Mouse (Mus musculus) mouse trophoblast stem cell (cell line): Measurements from ENCODE around the gene Cenpq.

Experiments used
- in situ Hi-C, 2 experiments: fragments of 300-500 bp; cut with MseI, MboI; formaldehyde crosslinking; loops; 2 replicates in 1 of 2; 3 replicates in 1 of 2; pipeline ENCODE4 v1.15.1; 2025

The Cenpq gene

DNA sequence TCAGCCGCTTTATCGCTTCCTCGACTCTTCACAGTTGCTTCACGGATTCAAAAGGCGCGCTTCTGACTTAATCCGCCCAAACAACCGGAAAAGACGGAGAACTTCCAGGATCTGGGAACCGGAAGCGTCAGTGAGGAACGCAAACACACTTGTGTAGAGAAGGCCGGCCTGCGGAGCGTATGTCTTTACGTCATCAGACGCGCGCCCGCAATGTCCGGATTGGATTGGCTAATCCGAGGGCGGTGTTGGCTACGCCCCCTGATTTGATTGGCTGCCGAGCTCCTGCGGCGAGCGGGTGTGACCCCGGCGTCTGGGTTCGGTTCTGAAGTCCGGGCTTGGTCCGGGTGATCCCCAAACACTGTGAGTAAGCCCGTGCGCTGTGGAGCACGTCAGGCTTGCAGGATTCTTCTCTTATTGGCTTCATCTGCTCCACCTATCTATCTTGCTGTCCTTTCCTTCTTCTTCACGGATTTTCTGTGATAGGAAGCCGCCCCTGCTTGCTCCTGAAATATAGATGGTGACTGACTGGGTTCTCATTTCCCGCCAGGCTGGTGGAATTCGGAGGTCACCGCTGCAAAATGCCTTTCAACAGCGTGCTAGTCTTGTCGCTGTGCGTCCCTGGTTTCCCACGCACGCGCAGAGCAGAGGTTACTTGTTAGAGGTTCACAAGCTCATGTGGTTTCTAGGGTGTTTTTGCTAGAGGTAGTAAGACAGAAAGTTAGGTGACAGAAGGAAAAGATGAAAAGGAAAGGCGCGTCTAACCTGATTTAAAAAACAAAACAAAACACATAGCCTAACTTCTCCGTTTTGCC, at the start of gene Cenpq, which contains the start of gene Mut:
Gene Cenpq (minus strand): TSS at position 628 of the 812 bp plus-strand sequence.
Gene Mut (plus strand): TSS at position 266 of the 812 bp plus-strand sequence.
- in situ Hi-C loops = no loop called here

DNA sequence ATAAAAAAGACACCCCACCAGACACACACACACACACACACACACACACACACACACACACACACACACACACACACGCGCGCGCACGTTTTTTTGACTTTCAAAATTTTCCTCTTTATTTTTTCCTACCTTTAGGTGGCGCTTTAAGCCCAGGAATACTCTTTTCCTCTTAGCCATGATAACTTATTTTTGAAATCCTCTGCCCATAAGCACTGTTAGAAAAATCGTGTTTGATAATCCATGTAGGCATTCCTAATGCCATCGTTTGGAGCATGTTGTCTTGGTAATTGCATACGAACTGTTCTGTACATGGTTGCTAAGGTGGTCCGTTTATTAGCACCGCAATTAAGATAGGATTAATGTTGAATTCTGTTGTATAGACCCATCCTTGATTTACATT, 43.1 kb upstream of the Cenpq start:
- in situ Hi-C loops = no loop called here

DNA sequence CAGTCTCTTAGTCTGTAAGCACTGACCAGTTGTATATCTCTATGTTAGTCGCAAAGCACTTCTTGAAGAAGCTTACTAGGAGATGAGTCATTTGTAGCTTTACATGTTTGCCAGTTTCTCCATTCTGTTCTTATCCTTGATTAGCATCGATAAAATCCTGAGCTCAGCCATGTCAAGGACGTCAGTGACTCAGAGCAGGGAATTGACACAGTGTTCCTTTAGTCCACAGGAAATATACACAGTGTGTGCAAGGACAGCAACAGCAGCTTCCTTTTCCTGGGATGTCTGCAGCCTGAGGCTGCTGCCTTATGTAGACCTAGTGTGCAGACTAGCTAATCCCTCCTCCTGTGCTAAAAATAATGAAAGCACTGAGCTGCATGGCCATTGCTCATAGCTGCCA, 13.7 kb upstream of the Cenpq start:
- in situ Hi-C loops = no loop called here

DNA sequence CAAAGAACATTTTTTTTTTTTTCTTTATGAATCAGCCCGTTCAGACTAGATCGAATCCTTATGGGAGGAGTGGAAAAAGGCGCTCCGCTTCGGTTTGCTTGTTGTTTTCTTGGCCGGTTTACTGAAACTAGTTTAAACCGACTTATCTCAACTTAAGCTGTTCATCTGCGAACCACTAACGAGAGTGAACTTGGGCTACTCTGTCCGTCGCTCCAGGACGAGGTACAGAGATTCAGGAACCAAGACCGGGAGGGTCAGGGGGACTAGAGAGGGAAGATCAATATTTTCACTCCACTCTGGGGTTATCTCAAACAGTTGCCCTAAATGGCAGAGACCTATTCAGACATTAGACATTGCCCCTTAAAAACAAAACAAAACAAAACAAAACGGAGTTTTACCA, 862 bp downstream of the Cenpq start:
- in situ Hi-C loops = no loop called here

DNA sequence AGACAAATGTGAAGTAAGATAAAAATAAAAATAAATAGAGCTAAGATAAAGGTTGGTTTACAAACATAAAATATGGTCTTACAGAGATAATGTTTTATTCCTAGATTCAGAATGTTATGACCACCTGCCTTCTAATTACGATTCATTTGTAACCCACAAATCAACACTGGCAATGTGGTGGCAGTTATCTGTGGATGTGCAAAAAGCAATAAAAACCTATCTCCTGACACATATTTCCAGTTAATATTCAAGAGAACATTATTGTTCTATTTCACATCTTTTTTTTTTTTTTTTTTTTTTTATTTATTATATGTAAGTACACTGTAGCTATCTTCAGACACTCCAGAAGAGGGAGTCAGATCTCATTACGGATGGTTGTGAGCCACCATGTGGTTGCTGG, 19.3 kb downstream of the Cenpq start:
- in situ Hi-C loops = no loop called here

DNA sequence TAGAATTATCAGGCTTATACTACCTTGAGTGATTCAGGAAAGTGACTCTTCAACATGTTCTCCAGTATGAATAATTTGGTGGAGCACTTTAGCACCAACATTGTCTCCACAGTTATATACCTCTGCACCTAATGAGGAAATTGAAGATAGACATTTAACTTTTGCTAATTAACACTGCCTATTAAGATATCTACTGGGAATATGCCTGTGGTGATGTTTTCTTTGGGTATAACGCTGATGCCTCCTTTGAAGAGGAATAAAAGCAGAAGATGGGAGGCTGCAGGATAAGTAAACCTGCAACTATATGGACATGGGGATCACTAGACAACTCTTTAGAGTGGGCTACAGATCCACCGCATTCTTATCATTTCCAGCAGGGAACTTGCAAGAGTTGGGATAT, 20.6 kb downstream of the Cenpq start, which contains the start of gene Glyatl3:
Gene Glyatl3 (minus strand): TSS at position 101 of the 400 bp plus-strand sequence.
- in situ Hi-C loops = no loop called here

DNA sequence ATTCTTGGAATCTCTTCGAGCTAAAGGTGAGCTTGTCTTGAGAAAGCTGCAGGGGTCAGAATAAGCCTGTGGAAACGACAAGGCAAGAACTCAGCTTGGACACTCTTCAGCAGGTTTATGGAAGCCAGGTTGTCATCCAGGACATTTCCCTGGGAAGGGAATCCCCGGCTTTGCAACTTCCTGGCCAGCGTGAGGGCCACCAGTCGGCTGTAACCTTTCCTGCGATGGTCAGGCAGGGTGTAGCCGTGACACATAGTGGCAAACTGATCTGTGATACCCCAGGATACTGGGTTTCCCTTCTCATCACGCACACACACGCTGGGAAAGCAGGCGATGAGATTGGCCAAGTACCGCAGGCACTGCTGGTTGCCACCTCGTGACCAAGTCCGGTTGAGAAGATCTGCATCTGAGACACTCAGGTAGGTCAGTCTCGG, 30.1 kb downstream of the Cenpq start:
- in situ Hi-C loops = no loop called here

DNA sequence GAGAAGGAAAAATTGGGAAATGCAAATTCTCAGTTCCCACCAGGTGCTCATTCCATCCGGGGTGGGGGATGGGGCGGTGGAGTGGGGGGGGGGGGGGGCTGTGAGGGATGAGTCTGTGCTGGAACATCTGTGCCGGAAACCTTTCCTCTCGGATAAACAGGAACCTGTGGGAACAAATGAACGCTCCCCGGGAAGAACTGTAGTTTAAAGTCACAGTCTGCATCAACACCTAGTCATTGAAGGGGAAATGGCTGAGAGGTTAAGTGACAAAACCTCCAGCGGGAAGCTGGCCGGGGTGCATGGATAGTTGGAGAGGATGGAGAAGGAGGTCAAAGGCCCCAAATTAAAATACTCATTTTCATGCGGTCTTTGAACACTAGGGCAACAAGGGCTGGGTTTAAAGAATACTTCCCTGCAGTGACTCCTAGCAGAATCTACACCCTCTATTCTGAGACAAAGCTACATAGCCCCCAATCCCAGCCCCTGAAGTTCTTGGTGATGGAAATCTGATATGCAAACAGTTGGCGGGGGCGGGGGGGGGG, 30.7 kb downstream of the Cenpq start:
- in situ Hi-C loops = no loop called here

DNA sequence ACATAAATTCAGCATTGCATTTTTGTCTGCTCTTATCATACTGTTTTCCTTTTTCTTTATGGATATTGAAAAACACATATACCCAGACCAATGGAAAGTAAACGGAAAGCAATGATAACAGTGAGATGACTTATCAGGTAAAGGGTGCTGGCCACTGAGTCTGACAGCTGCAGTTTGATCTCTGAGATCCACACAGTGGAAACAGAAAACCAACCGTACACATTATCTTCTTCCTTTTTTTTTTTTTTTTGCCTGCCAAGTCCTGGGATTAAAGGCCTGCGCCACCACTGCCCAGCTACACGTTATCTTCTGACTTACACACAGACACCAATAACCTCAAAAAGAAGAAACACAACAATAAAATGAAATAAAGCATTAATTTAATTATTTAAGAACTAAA, 31.5 kb downstream of the Cenpq start:
- in situ Hi-C loops = no loop called here

DNA sequence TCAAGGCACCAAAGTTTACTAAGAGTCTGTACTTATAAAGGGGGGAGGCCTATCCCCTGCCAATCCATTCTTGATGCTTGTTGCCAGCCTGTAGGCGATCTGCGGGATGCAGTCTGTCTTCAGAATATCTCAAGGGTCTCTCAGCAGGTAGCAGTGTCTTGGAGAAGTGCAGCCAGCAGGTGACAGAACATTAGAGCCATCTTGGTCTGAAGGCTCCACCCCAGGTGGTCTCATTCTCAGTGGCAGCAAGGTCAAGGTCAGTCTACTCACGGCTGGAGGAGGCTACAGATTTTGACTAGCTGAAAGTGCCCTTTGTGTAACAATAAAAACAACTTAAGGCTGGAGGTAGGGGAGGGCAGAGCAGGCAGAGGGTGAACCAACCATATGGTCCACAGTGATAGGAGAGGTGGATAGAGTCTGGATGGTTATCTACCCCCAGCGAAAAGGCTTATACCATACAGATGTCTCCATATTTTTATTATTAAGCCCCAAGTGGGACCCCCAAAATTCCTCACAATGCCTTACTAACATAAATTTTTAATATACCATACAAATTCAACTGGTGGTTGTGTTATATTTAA, 35.0 kb downstream of the Cenpq start:
- in situ Hi-C loops = loop anchor here (5.0 kb wide), 1 partner anchor 63 kb away; no protein-coding TSS in a partner anchor

DNA sequence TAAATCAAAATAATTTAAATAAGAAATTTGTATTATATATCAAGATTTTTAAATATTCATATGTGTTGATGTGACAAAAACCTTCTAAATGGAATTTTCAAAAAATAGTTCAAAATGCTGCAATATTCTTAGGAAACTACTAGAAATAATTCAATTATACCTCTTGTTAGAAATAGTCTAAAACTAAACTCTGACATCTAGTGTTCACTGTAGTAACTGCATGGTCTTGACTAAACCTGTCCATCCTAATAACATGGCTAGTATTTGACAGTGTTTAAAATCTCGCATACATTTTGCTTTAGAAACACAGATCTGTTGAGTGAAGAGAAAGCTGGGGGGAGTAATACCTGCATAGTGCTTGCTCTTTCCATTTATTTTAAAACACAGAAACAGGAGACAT, 38.0 kb downstream of the Cenpq start:
- in situ Hi-C loops = loop anchor here (5.0 kb wide), 1 partner anchor 60 kb away; no protein-coding TSS in a partner anchor

DNA sequence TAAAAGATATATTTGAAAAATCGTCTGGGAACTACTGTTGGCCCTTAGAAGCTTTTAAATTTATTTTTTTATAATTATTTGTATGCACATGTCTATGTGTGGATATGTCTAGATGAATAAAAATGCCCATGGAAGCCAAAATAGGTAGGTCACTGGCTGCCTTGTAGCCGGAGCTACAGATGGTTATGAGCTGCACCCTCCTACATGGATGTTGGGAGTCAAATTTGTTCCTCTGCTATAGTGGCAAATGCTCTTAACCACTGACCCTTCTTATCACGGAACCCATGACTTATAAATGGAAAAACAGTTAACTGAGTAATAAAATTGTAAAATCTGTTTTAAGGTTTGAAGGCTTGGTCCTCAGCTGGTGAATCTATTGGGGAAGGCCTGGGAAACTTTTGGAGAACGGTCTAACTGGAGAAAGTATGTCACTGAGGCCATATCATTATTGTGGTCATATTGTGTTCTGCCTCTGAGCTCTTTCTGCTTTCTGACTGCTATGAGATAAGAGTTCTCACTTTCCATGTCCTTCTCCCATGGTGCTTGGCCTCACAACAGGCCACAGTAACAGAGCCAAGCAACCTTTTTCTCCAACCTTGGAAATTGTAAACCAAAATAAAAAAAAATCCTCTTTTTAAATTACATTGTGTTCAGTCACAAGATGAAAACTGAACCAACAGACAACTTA, 46.9 kb downstream of the Cenpq start:
- in situ Hi-C loops = no loop called here

DNA sequence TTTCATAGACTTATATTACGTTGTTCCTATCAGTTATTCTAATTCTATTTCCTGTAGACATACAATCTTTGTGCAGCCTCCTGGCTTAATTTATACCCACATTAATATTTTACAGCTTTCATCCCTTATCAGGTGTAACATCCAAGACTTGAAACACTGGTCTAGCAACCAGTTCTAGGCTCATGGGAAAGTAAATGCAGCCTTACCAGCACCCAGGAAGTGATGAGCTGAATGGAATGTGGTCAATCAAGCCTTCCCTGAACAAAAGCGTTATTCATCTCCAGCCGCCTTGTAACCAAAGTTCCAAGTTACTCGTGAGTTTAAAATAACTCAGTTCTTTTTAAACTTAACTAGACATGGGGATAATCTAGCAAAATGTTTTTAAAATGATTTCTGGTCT, 49.7 kb downstream of the Cenpq start:
- in situ Hi-C loops = no loop called here

DNA sequence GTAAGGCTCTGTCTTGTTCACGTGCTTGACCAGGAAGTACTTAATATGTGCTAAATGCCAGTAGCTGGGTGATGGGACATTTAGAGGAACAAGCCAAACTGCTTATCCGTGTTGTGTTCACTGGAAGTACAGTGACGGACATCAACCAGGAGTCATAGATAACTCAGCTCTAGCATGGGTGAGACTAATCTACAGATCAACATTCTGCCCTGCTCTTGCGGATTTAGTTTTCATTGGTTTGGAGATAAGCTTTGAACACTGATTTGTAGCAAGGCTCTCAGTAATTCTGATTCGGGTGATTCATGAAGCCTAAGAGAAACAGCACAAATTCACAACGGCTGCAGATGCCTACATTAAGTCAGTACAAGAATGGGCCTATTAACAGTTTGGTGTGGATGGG, 52.7 kb downstream of the Cenpq start:
- in situ Hi-C loops = no loop called here

DNA sequence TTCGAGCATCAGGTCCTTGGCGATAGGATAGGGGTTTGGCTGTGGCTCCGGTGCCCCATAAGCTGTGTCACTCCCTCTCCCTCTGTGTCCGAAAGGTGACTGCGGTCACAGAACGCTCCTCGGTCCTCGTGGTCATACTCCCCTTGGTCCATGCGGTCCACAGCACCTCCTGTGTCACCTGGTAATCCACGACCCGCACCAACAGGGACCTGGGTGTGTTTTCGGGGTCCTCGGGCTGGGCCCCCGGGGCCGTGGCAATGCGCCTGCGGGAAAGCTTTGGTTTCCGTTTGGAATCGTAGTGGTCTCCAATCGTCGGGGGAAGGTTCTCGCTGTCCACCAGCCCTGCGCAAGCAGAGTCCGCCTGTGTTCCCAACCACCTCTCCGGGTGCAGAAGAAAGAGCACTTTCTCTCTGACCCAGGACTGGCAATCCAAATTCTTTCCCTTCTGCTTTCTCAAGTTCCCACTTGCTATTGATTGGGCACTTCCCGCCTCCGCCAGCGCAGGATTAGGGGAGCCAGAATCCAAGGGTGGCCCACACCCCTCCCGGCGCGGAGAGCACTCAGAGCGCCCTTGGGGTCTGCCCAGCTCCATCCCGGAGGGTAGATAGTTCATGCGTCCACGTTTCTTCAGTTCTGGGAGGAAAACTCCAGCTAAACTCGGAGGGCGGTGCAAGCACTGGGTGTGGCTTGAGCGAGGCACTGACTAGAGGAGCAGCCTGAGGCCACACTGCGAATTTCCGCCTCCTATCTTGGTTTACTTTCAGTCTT, 54.7 kb downstream of the Cenpq start, which contains the start of gene 9130008F23Rik:
Gene 9130008F23Rik (minus strand): TSS at position 636 of the 768 bp plus-strand sequence.
- in situ Hi-C loops = no loop called here

DNA sequence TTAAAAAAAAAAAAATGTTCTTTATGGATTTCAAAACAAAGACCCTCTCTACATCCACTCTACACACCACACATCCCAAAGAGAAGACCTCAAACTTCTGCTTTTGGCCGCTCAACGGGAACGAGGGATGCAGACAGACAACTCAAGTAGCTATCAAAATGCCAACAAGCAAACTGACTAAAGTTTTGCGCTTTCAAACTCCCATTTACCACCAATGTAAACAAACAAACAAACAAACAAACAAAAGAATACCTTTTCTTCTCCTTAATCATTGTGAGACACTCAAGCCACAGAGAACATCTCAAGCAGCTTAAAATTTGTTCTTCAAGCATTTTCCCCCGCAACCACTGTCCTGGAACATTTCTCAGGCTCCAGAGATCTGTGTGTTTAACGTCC, 55.3 kb downstream of the Cenpq start:
- in situ Hi-C loops = no loop called here

DNA sequence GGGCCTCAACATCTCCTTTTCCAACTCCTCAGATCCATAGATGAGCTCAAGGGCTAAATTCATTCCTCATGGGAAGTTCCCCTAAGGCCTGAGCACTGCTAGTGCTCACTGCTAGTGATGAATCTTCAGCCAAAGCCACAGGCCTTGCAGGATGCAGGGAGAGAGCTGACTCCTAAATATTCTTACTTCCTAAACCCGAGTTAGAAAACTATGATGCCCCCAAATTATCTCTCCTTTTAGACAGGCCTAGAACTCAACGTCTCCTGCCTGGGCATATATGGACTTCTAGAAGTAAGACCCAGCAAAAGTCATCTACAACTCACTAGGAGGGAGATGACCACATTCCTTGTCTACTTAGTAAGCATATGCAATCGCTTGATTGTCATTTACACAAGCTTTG, 57.1 kb downstream of the Cenpq start:
- in situ Hi-C loops = no loop called here

DNA sequence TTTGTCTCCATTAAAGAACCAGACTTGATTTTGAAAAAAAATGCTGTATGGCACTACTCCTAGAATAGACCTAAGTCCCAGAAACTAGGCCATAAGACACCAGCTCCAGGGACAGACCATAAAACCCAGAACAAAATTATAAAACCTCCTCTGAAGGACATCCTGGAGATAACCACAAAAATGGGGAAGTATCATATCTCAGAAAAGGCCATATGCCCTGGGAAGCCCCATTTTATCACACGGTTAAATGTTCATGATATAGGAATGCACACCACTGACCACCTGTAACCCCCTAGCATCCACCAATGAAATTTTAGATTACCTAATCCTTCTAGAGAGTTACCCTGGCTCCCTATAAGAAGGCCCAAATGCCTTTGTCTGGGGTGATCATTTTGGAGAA, 59.3 kb downstream of the Cenpq start:
- in situ Hi-C loops = no loop called here

DNA sequence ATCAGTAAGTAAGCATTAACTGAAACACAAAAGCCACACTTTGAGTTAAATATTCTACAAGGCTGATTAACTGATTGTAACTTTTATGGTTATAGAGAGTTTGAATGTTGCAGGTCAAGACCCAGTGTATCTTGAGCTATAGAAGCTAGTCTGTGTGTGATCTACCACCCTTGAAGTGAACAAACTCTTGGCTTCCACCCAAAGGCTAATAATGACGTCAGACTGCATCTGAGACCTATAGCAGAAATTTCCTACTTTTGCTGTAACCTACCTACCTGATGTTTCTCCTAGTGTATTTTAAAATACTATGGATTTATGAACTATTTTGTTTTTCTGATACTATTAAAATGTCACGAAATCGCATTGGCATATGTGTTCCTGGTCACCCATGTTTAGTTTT, 60.1 kb downstream of the Cenpq start:
- in situ Hi-C loops = no loop called here

DNA sequence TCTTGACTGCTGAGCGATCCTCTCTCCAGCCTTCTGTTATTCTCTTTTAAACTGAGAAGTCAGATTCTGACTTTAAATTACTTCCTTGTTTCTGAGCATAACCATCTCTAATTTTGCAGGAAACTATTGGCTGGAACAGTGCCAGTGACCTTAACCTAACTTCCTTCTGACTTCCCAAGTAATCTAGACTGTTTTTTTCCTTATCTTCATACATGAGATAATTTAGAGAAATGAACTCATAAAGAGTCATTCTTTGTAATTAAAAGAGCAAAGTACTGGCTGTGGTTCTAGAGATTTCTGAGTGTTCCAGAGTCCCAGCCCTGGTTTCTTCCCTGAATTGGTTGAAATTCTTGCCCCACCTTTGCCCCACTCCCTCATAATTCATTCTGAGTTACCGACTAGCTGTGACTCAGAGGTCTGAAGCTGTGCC, 61.2 kb downstream of the Cenpq start:
- in situ Hi-C loops = no loop called here
